Comparison of ENCODE assay signal across 9 mouse cellular contexts in genomic region chr3:104962141-104962611, GRCm38 (mm10). TPM values are rescaled to one million over a fixed set of nuclear protein-coding genes. Genes with fewer than 3 reads are reported as not detected.
A peak's percentile ranks its signal among the peaks of the same experiment; 100 is the strongest.
DNase-seq lines count a peak whose midpoint lies in the region; ATAC-seq and TF ChIP-seq lines count a peak whose summit lies in the region.
"Had no signal": no experiment of that assay in that cellular context is flagged by ENCODE, and none has a peak within 500 bp of the region (broad histone marks: within the 10 kb centered on the region; RNA-seq: fewer than 3 reads in every experiment).

No protein-coding gene starts in this region.

- H3K27ac ChIP-seq in embryonic facial prominence, embryonic 12.5 days = no peak overlapping the region
- no peak overlapping the region for H3K27ac ChIP-seq in hindbrain, postnatal 0 days
- H3K27ac ChIP-seq in lung, postnatal 0 days (ENCODE audit: low read length) = no peak overlapping the region
- H3K27ac ChIP-seq: macrophage had no signal

- H3K27me3 ChIP-seq in embryonic facial prominence, embryonic 12.5 days = peaks cover 58% of the 10 kb centered on the region
- peaks cover 12% of the 10 kb centered on the region; the same call in 1 of the 2 replicates for H3K27me3 ChIP-seq in hindbrain, postnatal 0 days (ENCODE audit: insufficient read depth, low read length)
- peaks cover 20% of the 10 kb centered on the region; the same call in 1 of the 2 replicates for H3K27me3 ChIP-seq in lung, postnatal 0 days (replicated peaks; ENCODE audit: insufficient read depth, low read length)

- no peaks in the 10 kb centered on the region for H3K36me3 ChIP-seq in embryonic facial prominence, embryonic 12.5 days
- H3K36me3 ChIP-seq in hindbrain, postnatal 0 days (ENCODE audit: insufficient read depth, low read length) = no peaks in the 10 kb centered on the region
- H3K36me3 ChIP-seq in lung, postnatal 0 days (ENCODE audit: insufficient read depth, low read length) = no peaks in the 10 kb centered on the region

- H3K4me3 ChIP-seq in embryonic facial prominence, embryonic 12.5 days = peak overlapping the region; percentile 48
- peak overlapping the region; percentile 52 for H3K4me3 ChIP-seq in hindbrain, postnatal 0 days (ENCODE audit: low read length)
- peak overlapping the region; percentile 51 for H3K4me3 ChIP-seq in lung, postnatal 0 days (ENCODE audit: low read depth, low read length)

- no peaks in the 10 kb centered on the region for H3K9me3 ChIP-seq in embryonic facial prominence, embryonic 12.5 days
- H3K9me3 ChIP-seq in hindbrain, postnatal 0 days (ENCODE audit: low read length) = no peaks in the 10 kb centered on the region
- no peaks in the 10 kb centered on the region for H3K9me3 ChIP-seq in lung, postnatal 0 days (ENCODE audit: low read length)

- TF ChIP-seq CTCF in hindbrain, postnatal 0 days (IDR thresholded peaks at IDR 0.05; ENCODE audit: low read depth) = no peak
- TF ChIP-seq CTCF in lung, postnatal 0 days (IDR thresholded peaks at IDR 0.05) = peak; percentile 21; the same call in 1 of the 2 replicates

- peaks cover 33% of the 10 kb centered on the region for H3K4me1 ChIP-seq in embryonic facial prominence, embryonic 12.5 days
- H3K4me1 ChIP-seq in hindbrain, postnatal 0 days (ENCODE audit: insufficient read depth, low read length) = no peaks in the 10 kb centered on the region
- H3K4me1 ChIP-seq in lung, postnatal 0 days (ENCODE audit: insufficient read depth, low read depth, low read length) = no peaks in the 10 kb centered on the region

- WGBS in embryonic facial prominence, embryonic 12.5 days = under 1% methylated on average over 30 of the region's 31 CpGs
- WGBS in hindbrain, postnatal 0 days = under 1% methylated on average over 30 of the region's 31 CpGs
- 3% methylated on average over 26 of the region's 31 CpGs for WGBS in lung, postnatal 0 days

- TF ChIP-seq EP300 in lung, postnatal 0 days (IDR thresholded peaks at IDR 0.05) = no peak

- peak; percentile 12 for DNase-seq in kidney, adult 18-20 months
- DNase-seq in kidney, adult 11 months = no peak
- no peak for DNase-seq in hindbrain, postnatal 0 days (ENCODE audit: low spot score)
- DNase-seq in lung, postnatal 0 days (ENCODE audit: low spot score) = peak; percentile 54
- peak; percentile 63 for DNase-seq in testis, postnatal 10 days (ENCODE audit: low spot score)
- DNase-seq in gastrocnemius, postnatal 25 days = no peak

- peak overlapping the region; percentile 39; the same call in 1 of the 2 replicates for H3K9ac ChIP-seq in embryonic facial prominence, embryonic 12.5 days
- H3K9ac ChIP-seq in hindbrain, postnatal 0 days (replicated peaks; ENCODE audit: low read length) = peak overlapping the region; percentile 45
- no peak overlapping the region for H3K9ac ChIP-seq in lung, postnatal 0 days (replicated peaks; ENCODE audit: low read depth)

- peak overlapping the region; percentile 59 for H3K4me2 ChIP-seq in embryonic facial prominence, embryonic 12.5 days (replicated peaks)
- H3K4me2 ChIP-seq in hindbrain, postnatal 0 days (ENCODE audit: low read depth, low read length) = peak overlapping the region; percentile 59
- H3K4me2 ChIP-seq in lung, postnatal 0 days (replicated peaks; ENCODE audit: low read depth, low read length) = peak overlapping the region; percentile 89

- peak; percentile 49 for ATAC-seq in embryonic facial prominence, embryonic 12.5 days (ENCODE audit: insufficient number of reproducible peaks, insufficient read depth, low FRiP score, low TSS enrichment)
- ATAC-seq in hindbrain, postnatal 0 days = no peak
- ATAC-seq in lung, postnatal 0 days = peak; percentile 51
- ATAC-seq in erythroblast, adult 5-6 weeks (replicated peaks; ENCODE audit: low FRiP score, poor library complexity, severe bottlenecking) = no peak

RNA-seq across cellular contexts. Expression of gene Wnt2b, which starts 0.5 kb away (rescaled TPM):
- 1.2 and 1.3 TPM in 2 replicates for polyA plus RNA-seq in embryonic facial prominence, embryonic 12.5 days (2016; fragmentation: Nextera tagmentation; extraction: Ambion mirVana)
- total RNA-seq in hindbrain, postnatal 0 days (2014; rRNA removed) = 1.9 and 3.2 TPM in 2 replicates
- 0.56 and 0.88 TPM in 2 replicates for polyA plus RNA-seq in hindbrain, postnatal 0 days (2015; fragmentation: Nextera tagmentation; extraction: Ambion mirVana)
- polyA plus RNA-seq in lung, postnatal 0 days (2015; fragmentation: Nextera tagmentation; extraction: Ambion mirVana) = 0.44 and 0.88 TPM in 2 replicates
- total RNA-seq in erythroblast, adult 5-6 weeks (2015; ENCODE audit: low replicate concordance) = not detected in 2 replicates
- total RNA-seq in erythroblast, adult 5-6 weeks (2017; ENCODE audit: low replicate concordance) = not detected in 2 replicates
- under 1 TPM; 0.31 to 0.46 TPM for total RNA-seq in gastrocnemius, postnatal 25 days (2021)
- polyA plus RNA-seq: macrophage had no signal

Comparison
In these comparisons a context has a peak if more than half of its experiments do, and no peak if none do; other contexts are left out.
1. DNase-seq: peak in kidney, adult 18-20 months (single experiment), lung, postnatal 0 days (single experiment) and testis, postnatal 10 days (single experiment); none in kidney, adult 11 months (single experiment), hindbrain, postnatal 0 days (single experiment) and gastrocnemius, postnatal 25 days (single experiment).
2. ATAC-seq: peak in embryonic facial prominence, embryonic 12.5 days (single experiment) and lung, postnatal 0 days (single experiment); none in hindbrain, postnatal 0 days (single experiment) and erythroblast, adult 5-6 weeks (single experiment).
3. Peak in every context shown above with its lines, with median percentiles within 50 percentile points of each other: H3K4me2 ChIP-seq and H3K4me3 ChIP-seq.